Mouse (Mus musculus) right cerebral cortex, postnatal 36 days (tissue): ENCODE data around the gene Atp2c2.

Experiments used
- DNase-seq, 2 experiments: peaks; one replicate each; pipeline ENCODE4 v3.0.0; 2022; ENCODE audit warnings: low spot score in 2 of 2, mixed read lengths in 1 of 2

The Atp2c2 gene

GRCm38 (mm10) chr8:119742409-119742808, 42.6 kb downstream of the Atp2c2 start:
- DNase-seq: no peak

GRCm38 (mm10) chr8:119743291-119744026, 43.6 kb downstream of the Atp2c2 start:
- DNase-seq: no peak

GRCm38 (mm10) chr8:119744604-119745003, 44.8 kb downstream of the Atp2c2 start:
- DNase-seq: no peak

- DNase-seq: no peak
These were observed 55.7 kb downstream of the Atp2c2 start for GRCm38 (mm10) chr8:119755238-119756146.

- no peak for DNase-seq
These were observed 56.3 kb downstream of the Atp2c2 start for GRCm38 (mm10) chr8:119756147-119756461.

GRCm38 (mm10) chr8:119756538-119756937, 56.7 kb downstream of the Atp2c2 start:
- DNase-seq: no peak

GRCm38 (mm10) chr8:119761692-119762091, 61.9 kb downstream of the Atp2c2 start:
- DNase-seq: no peak

- no peak for DNase-seq
These were observed 62.7 kb downstream of the Atp2c2 start for GRCm38 (mm10) chr8:119762226-119763220.

GRCm38 (mm10) chr8:119765311-119765710, 65.5 kb downstream of the Atp2c2 start:
- DNase-seq: no peak

- no peak for DNase-seq
These were observed 66.1 kb downstream of the Atp2c2 start for GRCm38 (mm10) chr8:119765761-119766444.

GRCm38 (mm10) chr8:119776668-119777245, 76.9 kb downstream of the Atp2c2 start:
- no peak for DNase-seq

GRCm38 (mm10) chr8:119777765-119778164, 78.0 kb downstream of the Atp2c2 start:
- DNase-seq: peak in 1 of 2 experiments; percentile 12

- peak; percentile 98 for DNase-seq
These were observed 78.5 kb downstream of the Atp2c2 start, which contains the start of gene Tldc1 for GRCm38 (mm10) chr8:119778263-119778662. Gene Tldc1, minus strand, starts transcription at chr8:119778416.

GRCm38 (mm10) chr8:119779013-119779737, 79.4 kb downstream of the Atp2c2 start:
- DNase-seq: peak; percentile 72 to 77

- no peak for DNase-seq
These were observed 80.7 kb downstream of the Atp2c2 start for GRCm38 (mm10) chr8:119780402-119781049.

GRCm38 (mm10) chr8:119781086-119781840, 81.5 kb downstream of the Atp2c2 start:
- DNase-seq: no peak

GRCm38 (mm10) chr8:119782715-119783114, 82.9 kb downstream of the Atp2c2 start:
- peak; percentile 47 to 69 for DNase-seq

- no peak for DNase-seq
These were observed 83.8 kb downstream of the Atp2c2 start for GRCm38 (mm10) chr8:119783579-119783978.

- DNase-seq: no peak
These were observed 84.3 kb downstream of the Atp2c2 start for GRCm38 (mm10) chr8:119784141-119784574.
